Mouse (Mus musculus): ENCODE results near the gene Tmem108. TPM values are rescaled to one million over a fixed set of nuclear protein-coding genes. Genes with fewer than 3 reads are reported as not detected.
A peak's percentile ranks its signal among the peaks of the same experiment; 100 is the strongest.

Tmem108 gene
- 0.19 TPM in 1 of 2 replicates, not detected in the other for polyA plus RNA-seq (2012; ENCODE audit: insufficient read depth, insufficient read length, missing spikeins)

DNA sequence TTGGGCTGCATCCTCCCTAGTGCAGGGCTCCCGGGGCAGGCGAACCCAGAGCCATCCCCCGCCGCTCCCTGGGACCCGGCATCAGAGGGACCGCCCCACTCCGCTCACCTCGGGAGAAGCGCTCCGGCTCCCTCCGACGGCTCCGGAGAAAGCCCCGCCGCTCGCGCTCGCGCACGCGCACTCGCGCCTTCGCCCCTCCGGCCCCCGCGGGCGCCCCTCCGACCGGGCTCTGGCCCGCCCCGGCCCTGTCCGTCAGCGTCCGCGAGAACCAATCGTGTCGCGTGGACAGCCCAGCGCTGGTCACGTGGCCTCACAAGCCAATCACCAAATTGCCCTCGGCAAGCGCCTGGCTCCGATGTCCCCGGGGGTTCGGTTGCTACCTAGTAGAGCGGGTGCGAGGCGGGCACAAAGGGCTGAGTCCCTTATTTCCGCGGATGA is at the start of gene Tmem108:
Gene Tmem108, minus strand, starts transcription at position 191 of the 438 bp plus-strand sequence.
- peak within 1 kb of the TSS; percentile 12 for H3K4me3 ChIP-seq (ENCODE audit: insufficient read depth, low read length)
- H3K4me1 ChIP-seq (ENCODE audit: control insufficient read depth, insufficient read depth, low read length), result no peaks in the 10 kb centered on the region
- H3K27ac ChIP-seq (ENCODE audit: insufficient read depth, low read depth, low read length), result no peak within 1 kb of the TSS
- no peak for TF ChIP-seq POLR2A (IDR thresholded peaks at IDR 0.05; ENCODE audit: borderline replicate concordance, low read depth, low read length)
- no peak for TF ChIP-seq CTCF (IDR thresholded peaks at IDR 0.05; ENCODE audit: low read depth, low read length)

DNA sequence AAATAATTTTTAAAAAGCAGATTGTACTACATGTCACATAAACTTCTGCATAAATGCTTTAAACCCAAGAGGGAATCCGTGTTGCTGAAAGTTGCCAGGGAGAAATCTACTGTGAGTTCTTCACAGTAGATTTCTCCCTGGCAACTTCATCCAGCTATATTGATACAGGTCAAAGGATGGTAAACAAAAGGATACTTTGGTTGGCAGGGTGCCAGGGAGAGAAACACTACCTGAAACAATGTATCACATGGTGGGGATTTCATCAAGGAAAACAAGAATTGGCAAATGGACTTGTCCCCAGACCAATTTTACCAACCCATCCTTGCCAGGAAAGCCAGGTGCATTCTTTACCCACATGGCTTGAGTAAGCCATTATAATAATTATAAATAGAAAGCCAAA is 27.4 kb upstream of the Tmem108 start:
- TF ChIP-seq POLR2A (IDR thresholded peaks at IDR 0.05; ENCODE audit: borderline replicate concordance, low read depth, low read length), result no peak
- TF ChIP-seq CTCF (IDR thresholded peaks at IDR 0.05; ENCODE audit: low read depth, low read length), result no peak
- H3K4me3 ChIP-seq (ENCODE audit: insufficient read depth, low read length), result no peak overlapping the region
- no peak overlapping the region for H3K27ac ChIP-seq (ENCODE audit: insufficient read depth, low read depth, low read length)
- no peaks in the 10 kb centered on the region for H3K4me1 ChIP-seq (ENCODE audit: control insufficient read depth, insufficient read depth, low read length)

DNA sequence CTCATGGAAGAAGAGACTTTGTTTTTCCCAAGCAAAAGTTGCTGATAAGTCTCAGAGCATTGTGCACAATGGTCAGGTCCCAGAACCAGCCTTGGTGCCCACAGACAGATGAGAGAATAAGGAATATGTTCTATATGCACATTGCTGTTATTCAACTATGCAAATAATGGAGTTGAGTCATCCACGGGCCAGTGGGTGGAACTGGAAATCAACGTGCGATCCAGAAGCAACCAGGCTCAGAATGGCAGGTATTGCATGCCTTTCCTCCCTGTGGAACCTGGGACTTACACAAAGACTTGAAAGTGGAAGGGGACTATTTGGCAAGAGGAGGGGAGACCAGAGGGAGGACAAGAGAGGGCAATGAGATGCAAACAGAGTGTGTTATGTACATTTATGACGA is 22.5 kb upstream of the Tmem108 start:
- no peak overlapping the region for H3K27ac ChIP-seq (ENCODE audit: insufficient read depth, low read depth, low read length)
- no peak overlapping the region for H3K4me3 ChIP-seq (ENCODE audit: insufficient read depth, low read length)
- TF ChIP-seq CTCF (IDR thresholded peaks at IDR 0.05; ENCODE audit: low read depth, low read length) (no peak), POLR2A (IDR thresholded peaks at IDR 0.05; ENCODE audit: borderline replicate concordance, low read depth, low read length) (no peak)
- no peaks in the 10 kb centered on the region for H3K4me1 ChIP-seq (ENCODE audit: control insufficient read depth, insufficient read depth, low read length)

DNA sequence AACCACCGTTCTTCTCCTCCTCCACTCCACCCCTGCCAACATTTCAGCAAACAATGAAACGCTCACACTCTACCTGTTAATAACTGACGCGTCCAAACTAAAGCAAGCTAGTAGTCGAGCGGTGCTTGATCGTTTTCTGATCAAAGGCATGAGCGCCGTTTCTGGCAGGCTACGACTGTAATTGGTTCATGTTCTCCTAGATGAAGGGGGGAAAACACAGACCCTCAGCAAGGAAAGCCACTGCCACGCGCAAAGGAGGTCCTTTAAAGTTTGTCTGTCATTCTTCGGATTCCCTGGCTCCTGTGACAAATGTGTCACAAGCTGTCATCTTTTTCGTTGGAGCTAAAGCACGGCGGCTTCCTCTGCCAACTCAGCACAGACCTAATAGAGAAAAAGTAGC is 21.6 kb upstream of the Tmem108 start:
- H3K4me1 ChIP-seq (ENCODE audit: control insufficient read depth, insufficient read depth, low read length), result no peaks in the 10 kb centered on the region
- no peak for TF ChIP-seq POLR2A (IDR thresholded peaks at IDR 0.05; ENCODE audit: borderline replicate concordance, low read depth, low read length)
- TF ChIP-seq CTCF (IDR thresholded peaks at IDR 0.05; ENCODE audit: low read depth, low read length), result no peak

DNA sequence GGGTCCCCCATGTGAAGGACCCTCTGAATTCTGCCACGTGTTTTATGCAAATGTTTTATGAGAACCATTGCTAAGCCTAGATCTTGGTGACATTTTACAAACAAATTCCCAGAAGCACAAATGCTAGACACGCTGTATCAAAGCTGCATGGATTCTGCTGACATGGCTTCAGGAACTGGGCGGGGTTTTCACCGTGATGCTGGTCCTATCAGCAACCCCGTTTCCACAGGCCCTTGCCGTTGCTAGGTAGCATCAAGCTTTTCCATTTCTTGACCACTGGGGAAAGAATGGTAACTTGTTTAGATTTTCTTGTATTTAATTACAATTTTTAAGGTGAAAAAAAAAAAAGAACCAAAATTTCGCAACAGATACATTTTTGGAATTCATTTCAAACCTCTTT is 20.7 kb upstream of the Tmem108 start:
- no peaks in the 10 kb centered on the region for H3K4me1 ChIP-seq (ENCODE audit: control insufficient read depth, insufficient read depth, low read length)
- no peak overlapping the region for H3K27ac ChIP-seq (ENCODE audit: insufficient read depth, low read depth, low read length)
- no peak overlapping the region for H3K4me3 ChIP-seq (ENCODE audit: insufficient read depth, low read length)
- TF ChIP-seq POLR2A (IDR thresholded peaks at IDR 0.05; ENCODE audit: borderline replicate concordance, low read depth, low read length) (no peak), CTCF (IDR thresholded peaks at IDR 0.05; ENCODE audit: low read depth, low read length) (no peak)

More for the DNA sequence above, 21.6 kb upstream of the Tmem108 start:
- Histone ChIP-seq H3K27ac (ENCODE audit: insufficient read depth, low read depth, low read length) (no peak overlapping the region), H3K4me3 (ENCODE audit: insufficient read depth, low read length) (no peak overlapping the region)

DNA sequence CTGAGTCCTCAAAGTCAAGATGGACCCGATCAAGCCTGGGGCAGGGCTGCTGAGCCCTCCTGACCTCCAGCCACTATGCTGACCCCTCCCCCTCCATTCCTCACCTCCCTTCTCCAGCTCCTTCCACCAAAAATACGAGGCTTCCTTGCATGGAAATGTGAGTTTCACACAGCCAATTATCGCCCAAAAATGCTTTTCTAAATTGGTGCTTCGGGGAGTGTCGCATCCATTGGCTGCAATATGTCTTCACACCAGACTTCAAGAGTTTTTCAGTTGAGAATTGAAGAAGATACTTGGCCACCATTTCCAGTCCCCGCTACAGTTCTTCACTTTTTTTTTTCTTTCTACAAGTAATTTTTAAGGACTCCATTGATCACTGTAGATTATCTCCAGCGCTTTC is 19.8 kb upstream of the Tmem108 start:
- H3K4me3 ChIP-seq (ENCODE audit: insufficient read depth, low read length), result no peak overlapping the region
- TF ChIP-seq POLR2A (IDR thresholded peaks at IDR 0.05; ENCODE audit: borderline replicate concordance, low read depth, low read length), result no peak
- TF ChIP-seq CTCF (IDR thresholded peaks at IDR 0.05; ENCODE audit: low read depth, low read length), result no peak
- H3K4me1 ChIP-seq (ENCODE audit: control insufficient read depth, insufficient read depth, low read length), result no peaks in the 10 kb centered on the region
- no peak overlapping the region for H3K27ac ChIP-seq (ENCODE audit: insufficient read depth, low read depth, low read length)

DNA sequence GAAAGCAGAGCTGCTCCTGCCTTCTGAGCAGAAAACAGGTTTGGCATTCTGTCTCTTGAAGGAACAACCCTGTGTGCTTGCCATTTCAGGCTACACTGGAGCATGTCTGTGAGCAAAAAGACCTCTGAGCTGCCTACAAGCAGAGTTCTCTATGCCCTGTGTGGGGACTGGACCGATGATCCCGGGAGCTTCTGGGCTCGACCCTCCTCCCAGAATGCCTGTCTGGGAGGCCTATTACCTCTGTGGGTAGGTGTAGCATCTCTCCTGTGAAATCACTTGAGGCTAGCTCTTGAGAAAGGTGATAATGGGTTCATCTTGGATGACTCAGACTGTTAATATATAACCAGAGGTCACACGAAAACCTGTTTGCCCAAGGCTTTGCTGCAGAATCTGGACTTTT is 19.0 kb upstream of the Tmem108 start:
- TF ChIP-seq CTCF (IDR thresholded peaks at IDR 0.05; ENCODE audit: low read depth, low read length) (no peak), POLR2A (IDR thresholded peaks at IDR 0.05; ENCODE audit: borderline replicate concordance, low read depth, low read length) (no peak)
- Histone ChIP-seq H3K4me3 (ENCODE audit: insufficient read depth, low read length) (no peak overlapping the region), H3K27ac (ENCODE audit: insufficient read depth, low read depth, low read length) (no peak overlapping the region), H3K4me1 (ENCODE audit: control insufficient read depth, insufficient read depth, low read length) (no peaks in the 10 kb centered on the region)

DNA sequence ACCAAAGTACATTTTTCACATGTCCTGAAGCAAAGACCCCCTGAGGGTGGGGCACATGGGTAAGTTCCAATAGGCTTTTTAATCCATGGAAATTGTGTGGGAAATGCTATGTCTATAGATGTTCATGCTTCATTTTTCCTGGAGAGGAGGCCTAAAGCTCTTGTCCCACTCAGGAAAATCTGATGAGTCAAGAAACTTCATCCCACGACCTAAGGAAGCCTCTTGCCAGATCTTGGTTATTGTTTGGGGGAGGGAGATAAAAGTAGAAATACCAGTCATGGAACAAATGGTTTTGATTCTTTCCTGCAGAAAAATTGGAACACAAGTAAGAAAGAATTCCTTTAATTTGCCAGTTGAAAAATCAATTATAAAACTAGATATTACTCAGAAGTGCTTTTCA is 16.5 kb upstream of the Tmem108 start:
- no peaks in the 10 kb centered on the region for H3K4me1 ChIP-seq (ENCODE audit: control insufficient read depth, insufficient read depth, low read length)
- H3K27ac ChIP-seq (ENCODE audit: insufficient read depth, low read depth, low read length), result no peak overlapping the region
- no peak for TF ChIP-seq POLR2A (IDR thresholded peaks at IDR 0.05; ENCODE audit: borderline replicate concordance, low read depth, low read length)
- no peak for TF ChIP-seq CTCF (IDR thresholded peaks at IDR 0.05; ENCODE audit: low read depth, low read length)
- no peak overlapping the region for H3K4me3 ChIP-seq (ENCODE audit: insufficient read depth, low read length)

DNA sequence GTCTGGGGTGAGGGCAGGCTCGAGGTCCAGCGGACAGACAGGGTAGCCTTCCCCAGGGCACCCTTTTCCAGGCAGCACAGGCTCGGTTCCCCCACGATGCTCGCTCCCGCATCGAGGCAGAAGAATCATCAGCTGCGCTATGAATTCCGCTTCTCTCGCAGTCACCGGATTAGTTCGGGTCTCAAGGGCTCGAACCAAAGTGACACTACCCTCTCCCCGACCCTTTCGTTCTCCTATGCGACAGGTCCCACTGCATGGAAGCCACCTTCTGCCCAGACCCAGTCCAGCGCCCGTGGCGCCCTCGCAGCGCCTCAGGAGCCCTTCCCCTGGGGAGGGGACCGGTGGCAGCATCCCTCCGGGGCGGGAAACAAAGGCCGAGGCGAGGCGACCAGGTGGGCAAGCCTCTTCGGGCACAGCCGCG is 476 bp downstream of the Tmem108 start:
- no peak overlapping the region for H3K27ac ChIP-seq (ENCODE audit: insufficient read depth, low read depth, low read length)
- TF ChIP-seq CTCF (IDR thresholded peaks at IDR 0.05; ENCODE audit: low read depth, low read length) (no peak), POLR2A (IDR thresholded peaks at IDR 0.05; ENCODE audit: borderline replicate concordance, low read depth, low read length) (no peak)
- H3K4me1 ChIP-seq (ENCODE audit: control insufficient read depth, insufficient read depth, low read length), result no peaks in the 10 kb centered on the region
- peak overlapping the region; percentile 12 for H3K4me3 ChIP-seq (ENCODE audit: insufficient read depth, low read length)

DNA sequence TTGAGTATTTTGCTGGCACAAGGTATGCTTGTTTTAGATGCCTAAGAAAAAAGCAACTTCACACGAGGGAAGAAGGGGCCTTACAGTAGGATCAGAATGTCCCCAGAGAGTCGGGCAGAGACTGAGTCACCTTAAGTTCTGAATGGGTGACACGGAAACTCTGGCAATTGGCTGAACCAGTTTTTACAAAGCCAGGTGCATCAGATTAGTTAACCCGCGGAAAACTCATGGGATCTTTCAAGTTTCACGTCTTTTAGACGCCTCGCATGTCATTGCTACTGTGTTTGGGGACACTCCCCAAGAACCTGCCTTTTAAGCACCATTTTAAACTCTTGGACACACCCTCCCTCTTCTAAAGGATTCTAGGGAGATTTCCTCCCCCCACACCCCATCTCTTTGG is 1.3 kb downstream of the Tmem108 start:
- Histone ChIP-seq H3K4me1 (ENCODE audit: control insufficient read depth, insufficient read depth, low read length) (no peaks in the 10 kb centered on the region), H3K27ac (ENCODE audit: insufficient read depth, low read depth, low read length) (no peak overlapping the region), H3K4me3 (ENCODE audit: insufficient read depth, low read length) (no peak overlapping the region)
- TF ChIP-seq POLR2A (IDR thresholded peaks at IDR 0.05; ENCODE audit: borderline replicate concordance, low read depth, low read length), result no peak
- TF ChIP-seq CTCF (IDR thresholded peaks at IDR 0.05; ENCODE audit: low read depth, low read length), result no peak

DNA sequence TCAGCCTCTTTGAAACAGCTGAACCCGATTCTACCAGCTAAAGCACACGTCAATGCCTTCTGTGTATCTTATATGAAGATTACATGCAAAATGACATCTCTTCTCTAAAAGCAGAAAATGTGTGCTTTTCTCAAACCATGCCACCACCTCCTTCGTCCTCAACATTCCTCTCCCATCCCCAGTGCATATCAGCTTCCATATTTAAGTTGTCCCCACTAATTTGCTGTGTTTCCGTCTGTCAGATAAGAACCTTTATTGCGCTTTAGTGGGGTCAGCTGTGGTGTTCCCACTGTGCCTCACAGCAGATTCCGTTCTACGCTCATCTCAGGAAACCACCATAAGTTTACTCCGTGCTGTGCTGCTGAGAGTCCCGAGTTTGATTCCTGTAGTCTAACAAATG is 1.8 kb downstream of the Tmem108 start:
- Histone ChIP-seq H3K27ac (ENCODE audit: insufficient read depth, low read depth, low read length) (no peak overlapping the region), H3K4me3 (ENCODE audit: insufficient read depth, low read length) (no peak overlapping the region), H3K4me1 (ENCODE audit: control insufficient read depth, insufficient read depth, low read length) (no peaks in the 10 kb centered on the region)
- TF ChIP-seq CTCF (IDR thresholded peaks at IDR 0.05; ENCODE audit: low read depth, low read length) (no peak), POLR2A (IDR thresholded peaks at IDR 0.05; ENCODE audit: borderline replicate concordance, low read depth, low read length) (no peak)

Data from bone marrow macrophage, adult 2 months (primary cell).